Mouse (Mus musculus) thymus, postnatal 0 days (tissue): ENCODE data around the gene Irf2bpl. TPM values are rescaled to one million over a fixed set of nuclear protein-coding genes. Genes with fewer than 3 reads are reported as not detected.

ENCODE experiments used
- DNase-seq: peaks from one replicate; pipeline ENCODE4 v3.0.0-alpha.2; 2015; ENCODE audit warnings: low spot score
- polyA plus RNA-seq: library from polyadenylated mRNA; unstranded; fragments of >200 nt; fragmentation: Nextera tagmentation; extraction: Ambion mirVana; gene quantifications from 2 replicates; pipeline ENCODE4 v1.2.1, GENCODE M21; 2015

The Irf2bpl gene
- polyA plus RNA-seq, 1 experiment from 2014 or later: 15.5 TPM

- DNase-seq: peak; percentile 48
Observed at GRCm38 (mm10) chr12:86832551-86833182, 51.9 kb downstream of the Irf2bpl start.

- DNase-seq: peak; percentile 84
Observed at GRCm38 (mm10) chr12:86831591-86832550, 52.7 kb downstream of the Irf2bpl start.

Other genes with a start within 250 kb of the Irf2bpl start
- gene Vash1, start 206.1 kb downstream of the Irf2bpl start, polyA plus RNA-seq: 1.3 and 1.5 TPM in 2 replicates
- 3.4 and 3.7 TPM in 2 replicates for gene Angel1, start 158.3 kb downstream of the Irf2bpl start, polyA plus RNA-seq
- gene Lrrc74a, start 150.4 kb downstream of the Irf2bpl start, polyA plus RNA-seq: 0.09 TPM in 1 of 2 replicates, not detected in the other
- 18.8 and 20.1 TPM in 2 replicates for gene Cipc, start 62.2 kb upstream of the Irf2bpl start, polyA plus RNA-seq
- gene Zdhhc22, start 105.6 kb upstream of the Irf2bpl start, polyA plus RNA-seq: 0.05 TPM in 2 replicates
- 0.05 and 0.13 TPM in 2 replicates for gene Tmem63c, start 136.5 kb upstream of the Irf2bpl start, polyA plus RNA-seq
- 0.18 and 0.35 TPM in 2 replicates for gene Ngb, start 217.7 kb upstream of the Irf2bpl start, polyA plus RNA-seq